Mouse (Mus musculus): ENCODE measurements around the gene Fam117a.

GRCm38 (mm10) chr11:95344181-95344580 lies 7.4 kb downstream of the Fam117a start:
- TF ChIP-seq TBP (IDR thresholded peaks at IDR 0.05; ENCODE audit: low read depth, low read length) (no peak), ZC3H11A (IDR thresholded peaks at IDR 0.05; ENCODE audit: low read depth, low read length) (no peak), POLR2AphosphoS2 (IDR thresholded peaks at IDR 0.05; ENCODE audit: low read length) (no peak)
